Mouse (Mus musculus) embryo, embryonic 10 days (tissue): Measurements from ENCODE around the gene Leng9.
"Not testable (repeated sequence)": the region's sequence is repeated elsewhere in the genome, so short reads cannot be mapped to it uniquely, and the experiment has no call there.

ENCODE experiments used
- DNase-seq: peaks from one replicate; pipeline ENCODE4 v3.0.0-alpha.2; 2015; ENCODE audit warnings: low spot score

Gene Leng9

DNA sequence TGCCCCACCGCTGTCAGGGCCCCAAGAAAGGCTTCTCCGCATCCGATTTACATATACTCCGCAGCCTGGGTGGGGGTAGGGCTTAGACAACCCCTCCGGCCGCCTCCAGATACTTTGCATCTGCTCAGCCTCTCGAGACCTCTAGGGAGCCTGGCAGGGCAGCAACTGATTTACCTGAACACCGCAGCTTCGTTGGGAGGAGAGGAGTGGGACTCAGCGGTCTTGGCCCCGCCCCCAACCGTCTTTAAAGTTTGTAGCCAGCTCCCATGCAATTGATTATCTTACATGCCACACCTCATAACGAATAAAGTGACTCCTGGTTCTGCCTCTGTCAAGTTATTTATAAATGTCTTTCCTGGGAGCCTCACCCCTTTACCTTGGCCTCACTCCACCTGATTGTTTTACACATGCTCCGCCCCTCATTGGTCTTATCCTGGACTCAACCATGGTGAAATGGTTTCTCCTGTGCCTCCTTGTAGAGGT is at the start of gene Leng9:
Gene Leng9, minus strand, starts transcription at position 316 of the 483 bp plus-strand sequence.
- DNase-seq: no peak

DNA sequence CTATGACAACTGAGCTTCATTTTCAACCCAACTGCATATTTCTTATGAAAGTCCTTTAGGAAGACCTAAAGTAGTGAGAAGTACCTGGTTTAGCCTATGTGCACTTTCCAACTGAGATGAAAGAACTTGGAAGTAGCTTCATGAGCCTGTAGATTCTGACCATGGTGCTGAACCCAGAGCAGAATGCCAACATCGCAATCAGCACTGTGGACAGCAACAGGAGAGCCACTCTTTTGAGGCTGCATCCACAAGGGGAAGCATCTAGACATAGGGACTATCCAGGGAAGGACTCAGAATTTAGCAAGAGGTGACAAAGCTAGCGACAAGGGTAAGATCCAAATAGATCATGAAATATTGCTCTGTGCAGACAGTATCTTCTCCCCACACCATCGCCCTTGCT is 28.3 kb upstream of the Leng9 start:
- peak; percentile 69 for DNase-seq

DNA sequence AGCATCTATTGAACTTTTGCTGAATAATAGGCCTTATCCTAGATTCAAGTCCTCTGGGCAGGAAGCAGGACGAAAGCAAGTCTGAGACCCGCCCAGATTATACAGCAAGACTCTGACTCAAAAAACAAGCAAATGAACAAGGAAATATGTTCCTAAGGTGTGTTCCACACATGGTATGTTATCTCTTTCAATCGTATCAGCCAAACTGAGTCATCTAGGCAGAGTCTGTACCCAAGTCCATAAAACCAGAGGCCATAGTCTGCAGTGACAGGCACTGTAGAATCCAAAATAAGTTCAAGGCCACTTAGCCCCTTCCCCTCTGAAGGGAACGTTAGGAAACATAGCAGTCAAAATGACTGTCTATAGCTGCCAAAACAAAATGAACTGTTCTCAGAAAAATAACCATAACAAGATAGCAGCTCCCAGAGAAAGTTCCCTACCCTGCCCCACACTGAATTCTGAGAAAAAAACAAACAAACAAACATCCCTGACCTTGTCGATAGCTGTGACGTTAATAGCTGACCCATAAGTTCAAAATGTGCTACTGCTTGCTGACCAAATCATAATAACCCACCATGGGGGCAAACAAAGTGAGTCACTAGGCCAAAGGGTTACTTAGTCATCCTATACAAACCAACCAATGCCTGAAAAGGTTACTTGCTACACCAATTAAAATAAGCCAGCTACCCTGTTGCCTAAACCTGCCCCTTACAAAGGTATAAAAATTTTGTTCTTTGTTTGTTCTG is 20.2 kb upstream of the Leng9 start:
- DNase-seq: no peak

DNA sequence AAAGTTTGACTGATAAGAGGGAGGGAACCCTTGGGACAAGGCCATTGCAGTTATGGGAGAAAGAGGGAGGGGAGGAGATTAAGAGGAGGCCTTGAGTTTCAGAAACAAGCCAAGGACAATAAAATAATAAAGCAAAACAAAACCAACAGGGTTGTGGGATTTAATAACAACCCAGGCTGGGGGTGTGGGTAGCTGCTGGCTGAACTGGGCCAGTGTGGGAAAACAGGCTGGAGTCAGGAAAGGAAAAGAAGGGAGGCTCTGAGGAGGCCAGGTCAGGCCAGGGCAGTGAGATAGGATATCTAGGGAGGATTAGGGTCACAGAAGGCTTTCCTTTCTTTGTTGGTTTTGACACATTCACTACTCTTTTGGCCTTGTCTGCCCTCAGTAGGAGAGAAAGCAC is 16.9 kb upstream of the Leng9 start:
- no peak for DNase-seq

DNA sequence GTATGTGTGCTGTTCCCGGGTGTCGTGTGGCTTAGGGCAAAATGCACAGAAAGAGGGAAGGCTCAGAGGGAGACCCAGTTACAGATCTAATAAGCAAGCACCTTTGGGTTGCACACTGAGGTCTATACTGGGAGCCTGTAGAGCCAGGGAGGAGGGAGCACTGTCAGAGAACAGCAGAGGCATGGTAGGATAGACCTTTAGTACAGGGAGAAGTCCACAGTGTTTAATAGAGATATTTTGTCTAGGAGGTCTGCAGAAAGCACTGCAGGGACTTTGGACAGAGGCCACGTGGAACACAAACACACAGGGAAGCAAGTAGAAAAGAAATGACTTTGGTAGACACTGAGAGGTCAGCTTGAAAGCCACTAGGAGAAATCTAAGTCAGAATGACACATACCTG is 15.1 kb upstream of the Leng9 start:
- DNase-seq: no peak

DNA sequence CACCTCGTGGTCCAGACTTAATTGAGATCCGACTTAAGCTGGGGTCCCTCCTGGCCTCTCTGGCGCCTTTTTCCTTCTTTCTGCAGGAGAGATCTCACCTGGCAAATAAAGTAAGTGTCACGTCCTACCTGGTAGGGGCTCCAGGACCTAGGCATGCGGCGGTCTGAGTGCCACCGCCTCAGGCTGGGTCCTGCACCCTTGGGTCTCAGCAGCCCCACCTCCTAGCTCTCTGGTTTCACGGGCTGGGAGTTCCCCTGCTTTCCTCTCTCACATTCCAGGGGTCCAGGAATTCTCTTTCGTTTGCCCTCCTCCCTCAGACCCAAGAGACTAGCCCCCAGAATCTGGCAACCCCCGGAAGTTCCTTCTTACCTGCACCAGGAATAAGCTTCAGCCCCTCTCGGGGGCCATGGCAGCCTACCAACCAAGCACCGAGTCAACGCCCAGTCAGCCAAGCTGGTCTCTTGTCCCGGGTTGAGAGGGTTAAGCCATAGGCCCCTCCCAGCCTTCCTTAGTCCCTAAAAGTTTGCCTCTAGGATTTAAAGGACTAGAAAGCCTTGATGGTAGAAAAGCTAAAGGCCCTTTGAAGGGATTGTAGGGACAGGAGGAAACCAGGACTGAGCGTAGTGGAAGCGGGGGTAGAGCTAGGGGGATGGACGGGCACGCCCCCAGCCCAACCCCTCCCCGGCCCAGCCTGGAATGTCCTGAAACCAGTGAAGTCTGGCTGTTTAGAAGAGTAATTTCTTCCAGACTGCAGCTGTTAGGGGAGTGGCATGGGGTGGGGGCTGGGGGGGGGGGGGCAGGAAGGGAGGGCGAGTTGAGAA is 14.1 kb upstream of the Leng9 start, which contains the start of gene Cdc42ep5:
Gene Cdc42ep5, minus strand, starts transcription at position 771 of the 821 bp plus-strand sequence.
- peak; percentile 69 for DNase-seq

DNA sequence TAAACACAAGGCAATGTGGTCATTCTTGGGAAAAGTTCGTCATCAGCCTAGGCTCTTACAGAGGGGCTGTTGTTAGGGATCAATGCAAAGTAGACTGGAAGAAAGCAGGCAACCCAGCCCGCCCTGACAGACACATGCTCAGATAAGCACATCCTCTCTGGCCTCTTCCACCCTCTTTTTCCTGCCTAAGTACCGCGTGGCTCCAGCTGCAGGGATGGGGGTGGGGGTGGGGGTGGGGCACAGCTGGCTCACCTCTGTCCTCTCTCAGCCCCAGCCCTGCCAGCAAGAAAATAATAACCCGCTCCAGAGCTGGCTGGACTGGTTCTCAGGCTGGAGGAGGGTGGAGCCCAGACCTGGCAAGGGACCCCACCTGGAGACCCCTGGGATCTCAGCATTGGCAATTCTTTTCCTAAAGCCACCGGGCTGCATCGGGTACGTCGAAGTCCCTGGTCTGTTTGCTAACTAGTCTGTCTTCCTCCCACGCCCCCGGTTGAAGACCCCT is 13.4 kb upstream of the Leng9 start:
- DNase-seq: peak; percentile 52

DNA sequence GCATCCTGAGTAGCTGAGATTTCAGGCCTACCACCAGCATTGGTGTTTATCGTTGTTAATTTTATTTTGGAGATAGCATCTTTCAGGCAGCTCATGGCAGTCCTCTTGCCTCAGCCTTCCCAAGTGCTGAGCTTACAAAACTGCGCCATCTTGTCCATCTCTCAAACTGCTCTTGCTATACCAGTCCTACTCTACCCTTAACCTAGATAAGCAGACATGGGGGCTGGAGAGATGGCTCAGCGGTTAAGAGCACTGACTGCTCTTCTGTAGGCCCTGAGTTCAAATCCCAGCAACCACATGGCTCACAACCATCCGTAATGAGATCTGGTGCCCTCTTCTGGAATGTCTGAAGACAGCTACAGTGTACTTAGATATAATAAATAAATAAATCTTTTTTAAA is 11.4 kb upstream of the Leng9 start:
- not testable (repeated sequence) for DNase-seq

DNA sequence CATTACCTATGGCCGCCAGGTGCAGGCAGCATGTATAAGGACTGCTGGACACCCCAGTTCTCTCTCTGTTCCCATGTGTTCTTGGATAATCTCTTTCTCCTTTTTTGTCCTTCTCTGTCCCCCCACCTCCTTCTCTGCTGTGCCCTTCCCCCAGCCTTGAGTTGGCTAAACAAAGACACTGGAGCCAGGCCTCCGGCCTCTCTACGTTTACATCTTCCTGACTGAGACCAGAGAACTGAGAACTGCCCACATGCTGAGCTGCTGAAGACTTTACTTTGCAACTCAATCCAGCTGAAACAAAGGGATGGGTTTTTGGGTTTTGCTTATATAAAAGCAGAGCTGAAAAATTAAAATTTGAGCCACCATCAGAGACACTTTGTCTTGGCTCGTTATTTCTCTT is 4.8 kb upstream of the Leng9 start:
- no peak for DNase-seq

DNA sequence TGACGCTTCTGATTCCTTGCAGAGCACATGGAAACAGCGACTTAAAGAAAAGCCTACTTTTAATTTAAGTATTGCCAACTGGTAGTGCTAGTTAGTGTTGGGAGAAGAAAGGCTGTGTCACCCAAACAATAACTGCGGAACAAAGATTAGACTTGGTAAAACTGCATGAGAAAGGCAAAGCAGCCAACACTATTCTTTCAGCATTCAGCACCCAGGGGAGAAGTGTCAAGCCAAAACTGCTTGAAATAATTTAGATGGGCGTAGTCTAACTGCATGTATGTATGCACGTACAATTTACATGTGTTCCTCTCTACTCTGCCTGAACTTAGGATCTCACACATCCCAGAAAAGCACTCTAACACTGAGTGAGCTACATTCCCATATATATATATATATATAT is 4.2 kb upstream of the Leng9 start:
- DNase-seq: no peak

DNA sequence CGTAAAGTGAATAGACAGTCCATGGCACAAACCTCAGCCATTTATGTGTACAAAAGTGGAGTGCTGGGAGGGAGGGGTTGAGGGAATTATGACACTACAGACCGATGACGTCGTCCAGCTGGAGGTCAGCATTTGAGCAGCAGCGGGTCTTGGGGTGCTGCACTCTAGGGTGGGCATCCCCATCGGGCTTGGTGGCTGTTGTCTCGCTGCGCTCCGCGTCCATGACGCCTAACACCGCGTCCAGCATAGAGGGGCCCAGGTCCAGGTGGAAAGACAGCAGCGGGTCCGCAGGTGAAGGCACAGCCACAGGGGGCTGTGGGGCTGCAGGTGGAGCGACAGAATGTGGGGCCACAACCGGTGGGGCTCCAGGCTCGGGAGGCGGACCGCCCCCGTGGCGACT is 1.1 kb upstream of the Leng9 start:
- DNase-seq: no peak

DNA sequence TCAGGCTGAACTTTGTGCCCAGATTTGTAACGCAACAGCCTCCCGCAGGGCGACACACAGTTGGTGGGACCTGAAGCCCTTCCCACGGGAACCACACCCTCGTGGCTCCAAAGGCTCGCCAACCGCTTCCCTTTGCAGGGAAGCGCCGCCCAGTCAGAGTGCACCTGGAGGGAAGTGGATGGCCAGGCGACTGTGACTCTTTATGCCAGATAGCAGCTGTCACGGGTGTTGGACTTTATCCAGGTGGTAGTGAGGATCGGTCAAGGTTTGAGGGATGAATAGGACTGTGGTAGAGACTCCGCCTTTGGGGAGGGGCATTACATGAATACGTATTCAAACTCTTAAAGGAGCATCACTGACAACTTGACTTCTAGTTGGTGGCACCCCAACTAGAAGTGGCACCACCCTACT is 642 bp upstream of the Leng9 start:
- DNase-seq: no peak

DNA sequence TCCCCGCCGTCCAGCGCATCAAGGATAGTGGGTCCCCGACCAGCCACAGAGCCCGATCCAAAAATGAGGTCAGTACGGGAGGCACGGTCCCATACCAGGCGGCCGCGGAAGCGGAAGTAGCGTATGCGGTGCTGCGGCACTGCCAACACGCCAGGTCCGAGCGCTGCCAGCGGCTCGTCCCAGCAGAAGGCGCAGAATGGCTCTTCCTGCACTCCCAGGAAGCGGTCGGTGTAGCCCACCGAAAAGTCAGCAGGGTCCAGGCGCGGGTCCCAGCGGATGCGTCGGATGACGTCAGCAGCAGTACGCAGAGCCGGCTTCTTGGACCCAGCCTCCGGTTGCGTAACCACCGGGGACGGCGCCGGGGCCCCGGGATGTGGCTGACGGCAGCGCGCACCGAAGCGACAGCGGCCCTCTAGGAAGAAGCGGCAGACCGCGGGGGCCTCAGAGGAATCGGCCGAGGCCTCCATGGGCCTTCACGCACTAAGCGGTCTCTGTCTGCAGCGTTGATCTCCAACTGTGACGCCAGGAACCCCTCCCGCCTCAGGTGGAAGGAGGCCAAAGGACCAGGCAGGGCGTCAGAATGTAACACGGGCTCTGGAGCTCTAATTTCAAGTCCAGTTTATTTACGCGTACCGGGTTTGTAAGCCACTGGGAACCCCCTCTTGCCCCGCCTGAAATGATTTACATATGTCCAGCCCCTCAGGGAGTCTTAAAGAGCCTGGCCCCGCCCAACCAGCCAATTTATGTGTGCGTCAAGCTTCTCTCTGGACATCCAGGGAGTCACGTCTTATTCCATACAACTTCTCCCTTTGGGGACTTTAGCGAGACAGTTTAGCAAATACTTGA is 742 bp downstream of the Leng9 start:
- DNase-seq: peak; percentile 82

DNA sequence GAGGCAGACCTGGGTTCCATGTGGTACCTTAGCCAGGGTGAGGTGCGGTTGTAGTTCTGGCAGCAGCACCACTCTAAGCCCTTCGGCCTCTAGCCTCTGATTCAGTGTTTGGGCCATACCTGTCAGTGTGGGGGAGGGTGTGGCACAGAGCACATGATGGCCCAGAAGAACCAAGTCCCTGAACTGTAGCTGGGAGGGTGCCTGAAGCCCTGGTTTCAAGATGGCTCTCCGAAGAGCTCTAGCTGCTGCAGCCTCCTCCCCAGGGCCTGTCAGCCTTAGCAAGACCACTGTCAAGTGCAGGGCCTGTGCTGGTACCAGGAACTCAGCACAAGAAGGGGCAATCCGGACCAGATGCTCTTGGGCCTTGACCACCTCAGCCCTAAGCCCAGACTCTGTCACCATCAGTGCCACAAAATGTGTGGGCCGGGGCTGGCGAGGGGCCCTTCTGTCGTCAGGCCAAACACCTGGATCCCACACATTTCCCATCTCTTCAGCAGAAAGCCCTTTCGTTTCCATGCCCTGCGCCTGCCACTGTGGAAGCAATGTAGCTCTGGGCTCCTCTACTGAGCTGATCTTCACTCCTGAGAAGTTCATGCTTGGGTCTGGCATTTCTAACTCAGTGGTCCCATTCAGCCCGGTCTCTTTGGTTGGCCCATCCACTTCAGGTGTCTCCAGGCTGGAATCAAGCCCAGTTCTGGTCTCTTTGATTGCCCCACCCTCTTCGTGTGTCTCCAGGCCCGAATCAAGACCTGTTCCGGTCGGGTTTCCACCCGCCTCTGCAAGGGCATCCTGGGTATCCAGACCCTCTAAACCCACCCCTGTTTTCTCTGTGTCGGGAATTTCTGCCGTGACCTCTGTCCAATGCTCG is 1.6 kb downstream of the Leng9 start:
- DNase-seq: no peak

DNA sequence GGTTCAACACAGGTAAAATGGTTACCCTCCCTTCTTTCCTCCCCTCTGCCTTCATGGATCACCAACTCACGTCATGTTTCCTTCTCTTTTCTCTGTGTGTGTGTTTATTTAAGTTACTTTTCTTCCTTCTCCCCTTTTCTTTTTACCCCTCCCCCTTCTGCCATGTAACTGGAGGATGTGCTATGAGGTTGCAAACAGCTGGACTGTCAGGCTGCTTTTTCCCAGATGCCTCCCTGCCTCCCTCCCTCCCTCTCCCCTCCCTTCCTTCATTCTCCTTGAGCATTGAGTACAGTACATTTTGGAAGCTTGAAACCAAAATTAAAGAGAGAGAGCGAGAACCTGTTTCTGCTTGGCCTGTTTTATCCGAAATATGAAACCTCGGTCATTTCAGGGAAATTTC is 2.3 kb downstream of the Leng9 start:
- DNase-seq: no peak

DNA sequence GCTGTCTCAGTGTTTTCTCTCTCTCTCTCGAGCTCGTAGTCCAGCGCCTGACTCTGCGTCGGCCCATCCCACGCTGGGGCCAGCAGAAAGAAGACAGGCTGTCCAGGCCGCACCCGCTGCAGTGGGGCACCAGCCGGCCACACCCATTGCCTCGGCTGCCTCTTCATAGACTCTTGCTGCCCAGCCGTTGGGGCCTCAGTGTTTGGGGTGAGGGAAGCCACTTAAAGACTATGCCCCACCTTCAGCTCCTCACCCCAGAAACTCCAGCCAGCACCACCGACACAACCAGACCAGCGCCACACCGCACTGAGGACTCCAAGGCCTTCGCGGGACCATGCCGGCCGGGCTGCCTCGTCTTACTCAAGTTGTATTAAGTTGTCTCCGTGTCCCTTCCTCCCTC is 2.8 kb downstream of the Leng9 start:
- DNase-seq: no peak

DNA sequence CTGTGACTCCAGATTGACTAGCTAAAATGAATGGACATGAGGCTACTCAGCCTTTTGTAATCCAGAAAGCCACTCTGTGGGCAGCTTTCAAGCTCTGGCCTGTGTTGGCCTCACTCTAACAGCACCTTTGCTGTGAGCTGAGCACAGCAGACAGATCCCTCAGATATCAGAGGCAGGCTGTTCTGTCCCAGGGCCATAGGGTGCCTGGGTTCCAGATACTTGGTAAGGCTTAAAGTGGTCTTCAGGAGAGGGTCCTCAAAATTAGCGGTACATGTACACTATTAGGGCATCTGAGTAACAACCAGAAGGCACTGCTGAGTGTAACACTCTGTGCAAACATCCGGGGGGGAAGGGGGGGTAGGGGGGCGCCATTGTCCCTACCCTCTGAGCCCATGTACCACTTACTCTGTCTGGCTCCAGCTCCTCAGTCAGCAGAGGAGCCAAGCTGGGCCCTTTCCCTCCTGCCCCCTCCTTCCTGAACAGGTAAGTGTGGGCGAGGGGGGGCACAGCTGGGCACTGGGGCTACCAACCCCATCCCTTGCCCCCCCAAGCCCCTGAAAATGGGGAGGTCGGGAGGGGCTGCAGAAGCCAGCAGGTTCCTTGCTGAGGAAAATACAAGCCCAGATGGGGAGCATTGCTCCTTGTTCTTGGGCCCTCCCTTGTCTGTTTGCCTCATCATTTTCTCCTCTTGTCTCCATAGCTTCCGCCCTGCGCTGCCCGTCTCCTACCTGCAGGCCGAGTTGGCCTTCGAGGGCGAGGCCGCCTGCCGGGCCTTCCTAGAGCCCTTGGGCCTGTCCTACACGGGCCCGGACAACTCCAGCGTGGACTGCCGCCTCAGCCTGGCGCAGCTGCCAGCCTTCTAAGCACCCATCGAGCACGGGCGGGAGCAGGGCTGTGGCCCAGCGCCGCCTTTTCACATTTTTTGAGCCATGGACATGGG is 3.7 kb downstream of the Leng9 start:
- DNase-seq: no peak

DNA sequence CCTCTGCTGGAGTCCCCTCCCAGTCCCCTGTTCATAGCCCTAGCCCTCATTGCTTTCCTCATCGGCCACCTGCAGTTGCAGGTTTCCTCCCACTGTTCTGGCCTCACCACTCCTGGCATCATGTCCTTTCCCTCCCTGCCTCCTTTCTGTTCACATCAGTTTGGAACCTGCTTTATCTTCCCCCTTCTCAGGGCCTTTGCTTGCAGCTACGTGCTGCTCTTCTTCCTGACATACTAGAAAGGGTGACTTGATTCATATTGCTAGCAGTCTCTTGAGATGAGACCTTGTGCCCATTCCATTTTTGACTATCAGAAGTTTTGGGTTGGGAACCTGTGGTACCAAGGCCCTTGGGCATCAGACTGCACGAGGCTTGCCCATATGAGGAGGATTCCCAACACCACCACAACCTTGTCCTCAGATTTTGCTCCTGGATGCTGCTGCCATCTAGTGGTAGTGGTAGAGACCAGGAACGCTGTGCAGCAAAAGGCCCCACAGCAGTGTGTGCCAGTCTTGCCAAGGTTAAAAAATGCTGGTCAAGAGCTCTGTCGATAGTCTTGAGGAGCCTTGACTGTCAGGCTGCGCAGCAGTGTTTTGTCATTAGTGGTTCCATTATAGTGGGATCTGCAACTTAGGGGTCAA is 4.5 kb downstream of the Leng9 start:
- DNase-seq: peak; percentile 68

DNA sequence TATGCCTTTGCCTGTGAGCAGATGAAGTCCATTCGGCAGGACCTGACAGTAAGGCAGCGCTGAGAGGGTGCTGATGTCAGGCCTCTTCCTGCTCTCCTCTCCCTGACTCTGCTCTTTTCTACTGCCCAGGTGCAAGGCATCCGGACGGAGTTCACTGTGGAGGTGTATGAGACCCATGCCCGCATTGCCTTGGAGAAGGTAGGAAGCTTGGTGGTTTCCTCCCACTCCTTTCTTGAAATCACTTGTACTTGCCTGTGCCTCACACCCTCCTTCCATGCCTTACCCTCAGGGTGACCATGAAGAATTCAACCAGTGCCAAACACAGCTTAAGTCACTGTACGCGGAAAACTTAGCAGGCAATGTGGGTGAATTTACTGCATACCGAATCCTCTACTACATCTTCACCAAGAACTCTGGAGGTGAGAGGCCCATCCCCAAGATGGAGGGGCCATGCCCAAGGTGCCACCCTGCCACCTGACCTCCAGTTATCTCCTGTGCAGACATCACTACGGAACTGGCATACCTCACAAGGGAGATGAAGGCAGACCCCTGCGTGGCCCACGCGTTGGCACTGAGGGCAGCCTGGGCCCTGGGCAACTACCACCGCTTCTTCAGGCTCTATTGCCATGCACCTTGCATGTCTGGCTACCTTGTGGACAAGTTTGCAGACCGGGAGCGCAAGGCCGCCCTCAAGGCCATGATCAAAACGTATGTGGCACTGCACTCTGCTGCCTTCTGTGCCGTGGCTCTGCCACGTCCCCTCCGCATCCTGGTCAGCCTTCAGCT is 5.2 kb downstream of the Leng9 start:
- DNase-seq: no peak
